Mouse (Mus musculus) CH12.LX (cell line): ENCODE results near the gene Qrfp.

Source experiments
- CHD1 ChIP-seq: IDR thresholded peaks from 2 replicates; pipeline ENCODE4 v1.6.1; 2012; ENCODE audit warnings: low read depth, low read length, improper control_type of control experiment, inconsistent platforms
- CHD2 ChIP-seq: IDR thresholded peaks from 2 replicates; pipeline ENCODE4 v1.6.1; 2011; ENCODE audit warnings: low read length, improper control_type of control experiment
- CTCF ChIP-seq, 2 experiments: IDR thresholded peaks in 1 of 2; conservative IDR thresholded peaks in 1 of 2; 2 replicates each; pipeline ENCODE4 v1.5.1; 2011 to 2012; ENCODE audit warnings: low read depth in 2 of 2, low read length in 2 of 2, improper control_type of control experiment in 1 of 2, inconsistent platforms in 1 of 2, mild to moderate bottlenecking in 1 of 2, moderate library complexity in 1 of 2
- EP300 ChIP-seq: IDR thresholded peaks from 2 replicates; pipeline ENCODE4 v1.6.1; 2011; ENCODE audit warnings: low read length, improper control_type of control experiment
- HCFC1 ChIP-seq: IDR thresholded peaks from 2 replicates; pipeline ENCODE4 v1.6.1; 2012; ENCODE audit warnings: low read depth, mild to moderate bottlenecking, inconsistent platforms, low read length, improper control_type of control experiment
- JUND ChIP-seq: conservative IDR thresholded peaks from 2 replicates; pipeline ENCODE4 v1.6.1; 2011; ENCODE audit warnings: low read depth, low read length, improper control_type of control experiment
- MAX ChIP-seq: IDR thresholded peaks from 2 replicates; pipeline ENCODE4 v1.6.1; 2011; ENCODE audit warnings: low read length, improper control_type of control experiment
- MXI1 ChIP-seq: IDR thresholded peaks from 2 replicates; pipeline ENCODE4 v1.6.1; 2011; ENCODE audit warnings: mild to moderate bottlenecking, low read depth, low read length, improper control_type of control experiment
- NELFE ChIP-seq: IDR thresholded peaks from 2 replicates; pipeline ENCODE4 v1.6.1; 2011; ENCODE audit warnings: low read depth, low read length, improper control_type of control experiment
- POLR2A ChIP-seq: IDR thresholded peaks from 2 replicates; pipeline ENCODE4 v1.6.1; 2011; ENCODE audit warnings: low read depth, mild to moderate bottlenecking, improper control_type of control experiment, low read length
- POLR2AphosphoS2 ChIP-seq: IDR thresholded peaks from 2 replicates; pipeline ENCODE4 v1.6.1; 2011; ENCODE audit warnings: low read depth, low read length, improper control_type of control experiment
- SIN3A ChIP-seq: IDR thresholded peaks from 2 replicates; pipeline ENCODE4 v1.6.1; 2012; ENCODE audit warnings: low read length, improper control_type of control experiment, inconsistent platforms
- ZC3H11A ChIP-seq: IDR thresholded peaks from 2 replicates; pipeline ENCODE4 v1.6.1; 2012; ENCODE audit warnings: low read depth, mild to moderate bottlenecking, inconsistent platforms, low read length, improper control_type of control experiment
- ZNF384 ChIP-seq: IDR thresholded peaks from 2 replicates; pipeline ENCODE4 v1.6.1; 2012; ENCODE audit warnings: low read depth, low read length, improper control_type of control experiment, inconsistent platforms

GRCm38 (mm10) chr2:31791260-31791659 lies 19.1 kb downstream of the Qrfp start:
- TF ChIP-seq CHD2: no peak
- no peak for TF ChIP-seq CHD1
- no peak for TF ChIP-seq POLR2A
- no peak for TF ChIP-seq JUND
- no peak for TF ChIP-seq POLR2AphosphoS2
- TF ChIP-seq EP300: no peak
- TF ChIP-seq ZC3H11A: no peak
- no peak for TF ChIP-seq CTCF (conservative IDR thresholded peaks at IDR 0.05 in 1 of 2, IDR thresholded peaks at IDR 0.05 in 1 of 2; ENCODE audit: low read depth in 2 of 2, low read length in 2 of 2)
- TF ChIP-seq SIN3A: no peak
- no peak for TF ChIP-seq MXI1
- no peak for TF ChIP-seq NELFE
- TF ChIP-seq ZNF384: no peak
- no peak for TF ChIP-seq HCFC1
- TF ChIP-seq MAX: no peak
